Mouse (Mus musculus) WW6 (cell line): ENCODE measurements at regions not wholly inside any gene's neighbourhood (a gene's known extent, or its start where the extent isn't known, plus 50 kb on each side); places are given as distances from the start of the nearest gene placed in this dataset.

Source experiments
- DNase-seq: peaks from one replicate; pipeline ENCODE4 v3.0.0-alpha.2; 2013; ENCODE audit warnings: low read depth, low spot score

DNA sequence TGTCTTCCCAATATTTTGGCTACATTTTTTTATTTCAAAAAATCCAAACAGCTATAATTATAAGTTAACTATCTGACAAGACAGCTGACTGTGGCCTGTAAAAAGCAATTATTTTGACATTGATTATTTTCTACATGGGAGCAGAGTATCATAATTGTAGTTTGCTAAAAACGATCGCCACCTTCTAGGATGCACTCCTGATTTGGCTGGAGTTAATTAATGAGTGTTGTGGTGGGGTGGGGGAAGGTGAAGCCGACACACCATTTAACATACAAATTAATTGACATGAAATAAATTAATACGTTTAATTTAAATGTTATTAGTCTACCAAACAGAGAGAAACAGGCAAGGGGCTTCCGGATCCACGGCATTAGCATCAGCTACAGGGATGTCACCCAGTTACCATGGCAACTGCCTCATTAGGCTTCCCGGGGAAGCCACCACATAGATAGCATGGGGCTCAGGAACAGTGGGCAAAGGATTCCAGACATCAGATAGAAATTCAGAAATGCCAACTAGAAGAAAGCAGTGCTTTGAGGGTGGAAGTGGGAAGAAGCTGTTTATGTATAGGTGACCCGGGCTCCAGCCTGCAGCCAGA lies 255.9 kb downstream of the Prdm2 start:
- no peak for DNase-seq

DNA sequence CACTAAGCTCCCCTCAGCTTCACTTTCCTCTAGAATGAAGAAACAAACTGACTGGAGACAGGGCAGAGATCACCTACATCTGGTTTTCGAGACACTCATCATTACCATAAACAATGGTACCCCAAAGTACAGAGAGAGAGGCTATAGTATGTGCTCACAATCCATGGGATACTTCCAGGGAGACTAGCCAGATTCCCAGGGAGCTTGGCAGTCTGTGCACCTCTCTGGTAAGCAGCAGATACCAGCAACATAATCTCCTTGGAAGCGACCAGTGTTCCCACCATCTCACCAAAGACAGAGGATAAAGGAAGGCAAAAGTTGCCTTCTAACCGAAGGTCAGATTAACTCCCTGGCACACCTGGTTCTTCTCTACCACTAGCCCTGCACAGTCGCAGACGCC lies 256.4 kb downstream of the Prdm2 start:
- no peak for DNase-seq

- DNase-seq = no peak
Measured at GRCm38 (mm10) chr4:142953724-142954123, 259.1 kb downstream of the Prdm2 start.

DNA sequence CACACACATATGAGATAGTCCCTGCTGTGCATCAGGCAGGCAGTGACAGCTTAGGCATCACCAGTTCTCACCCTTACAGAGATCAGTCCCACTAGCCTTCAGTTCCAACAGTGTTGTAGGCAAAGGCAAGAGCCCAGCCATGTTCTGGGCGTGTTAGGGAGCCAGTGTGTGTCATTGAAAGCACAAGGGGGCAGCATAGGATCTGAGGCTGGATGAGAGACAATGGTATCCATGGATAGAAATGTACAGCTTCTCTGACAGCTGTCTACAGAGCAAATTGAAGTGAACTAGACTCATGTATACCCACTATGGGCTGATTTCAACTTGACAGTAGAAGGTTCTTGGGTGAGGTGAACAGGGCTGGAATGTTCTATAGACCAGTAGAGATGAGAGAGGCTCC lies 259.9 kb downstream of the Prdm2 start:
- DNase-seq = no peak

- no peak for DNase-seq
Measured at GRCm38 (mm10) chr4:142947673-142948072, 265.1 kb downstream of the Prdm2 start.

DNA sequence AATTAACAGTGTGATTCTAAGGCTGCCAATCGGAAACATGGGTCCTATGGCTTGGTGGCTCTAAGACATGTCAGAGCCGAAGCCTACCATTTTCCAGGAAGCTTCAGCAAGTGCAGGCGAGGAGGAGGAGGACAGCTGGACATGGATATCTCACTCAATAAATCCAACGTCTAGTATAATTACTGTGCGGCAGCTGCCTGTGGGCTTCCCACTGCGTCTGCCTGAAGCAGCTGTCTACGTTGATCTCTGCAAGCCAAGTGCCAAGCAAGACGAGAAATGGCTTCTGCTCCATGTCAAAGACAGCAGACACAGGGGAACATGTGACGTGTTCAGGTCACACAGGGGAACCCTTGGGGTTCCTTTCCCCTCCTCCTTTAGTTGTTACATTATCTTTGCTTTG lies 279.2 kb downstream of the Prdm2 start:
- no peak for DNase-seq

DNA sequence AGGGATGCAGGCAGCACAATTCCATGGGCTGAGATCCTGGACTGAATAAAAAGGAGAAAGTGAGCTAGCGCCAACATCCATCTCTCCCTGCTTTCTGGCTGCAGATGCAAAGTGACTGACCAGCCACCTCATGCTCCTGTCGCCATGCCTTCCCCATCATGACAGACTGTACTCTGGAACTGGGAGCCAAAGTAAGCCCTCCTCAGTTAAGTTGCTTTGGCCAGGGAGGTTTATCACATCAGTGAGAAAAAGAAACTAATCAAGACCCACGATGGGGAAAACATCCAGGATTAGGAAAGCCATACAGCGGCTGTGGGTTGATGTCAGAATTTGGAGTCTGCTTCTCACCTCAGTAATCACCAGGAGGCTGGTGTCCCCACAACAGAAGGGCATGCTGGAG lies 283.6 kb downstream of the Prdm2 start:
- DNase-seq = no peak

DNA sequence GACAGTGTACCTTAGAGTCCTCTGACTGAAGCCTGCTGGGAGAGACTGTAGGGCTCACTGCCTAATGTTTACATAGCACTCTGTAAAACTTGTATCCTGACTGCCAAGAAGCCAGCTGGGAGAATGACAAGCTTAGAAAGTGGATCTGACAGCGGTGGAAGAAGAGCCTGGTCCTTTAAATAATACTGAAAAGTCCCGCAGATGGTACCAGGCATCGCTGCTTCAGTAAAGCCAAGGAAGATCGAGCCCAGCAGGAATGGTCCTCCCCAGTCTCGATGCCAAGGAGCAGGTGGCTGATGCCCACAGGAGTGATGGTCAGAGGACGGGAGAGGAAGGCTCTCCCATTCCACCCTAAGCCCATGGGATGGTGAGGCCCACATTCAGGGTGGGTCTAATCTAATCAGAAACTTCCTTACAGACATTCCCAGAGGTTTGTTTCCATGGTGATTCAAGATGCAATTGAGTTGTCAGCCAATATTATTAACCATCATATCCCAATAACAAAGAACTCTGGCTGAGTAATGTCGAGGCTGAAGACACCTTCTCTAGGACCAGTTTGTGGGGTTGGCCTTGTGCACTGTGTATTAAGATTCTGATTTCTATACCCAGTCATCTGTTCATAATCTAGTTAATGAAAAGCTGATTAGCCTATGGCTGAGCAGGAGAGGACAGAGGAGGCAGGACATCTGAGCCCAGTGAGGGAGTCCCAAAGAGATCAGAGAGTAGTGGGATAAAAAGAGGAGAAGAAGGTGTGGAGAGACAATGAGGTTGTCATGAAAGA lies 285.3 kb downstream of the Prdm2 start:
- DNase-seq = no peak

DNA sequence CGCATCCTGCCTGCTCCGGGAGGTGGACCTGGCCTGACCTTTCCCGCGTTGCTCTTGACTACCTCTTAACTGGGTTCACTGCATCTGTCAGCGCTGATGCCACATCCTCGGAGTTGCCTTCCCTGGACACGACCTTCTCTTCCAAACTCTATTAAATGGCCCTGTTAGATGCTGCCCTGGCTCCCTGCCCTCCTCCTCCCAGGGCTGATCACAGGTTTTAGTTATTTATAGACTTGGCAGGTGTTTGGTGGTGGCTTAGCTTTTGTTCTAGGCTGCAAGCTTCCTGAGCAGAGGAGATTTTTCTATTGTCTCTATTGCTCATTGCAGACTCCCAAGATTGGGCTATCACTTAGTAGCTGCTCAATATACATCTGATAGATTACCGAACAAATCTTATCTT lies 287.7 kb downstream of the Prdm2 start:
- no peak for DNase-seq

- no peak for DNase-seq
Measured at GRCm38 (mm10) chr4:142909355-142909947, 303.3 kb downstream of the Prdm2 start.

- no peak for DNase-seq
Measured at GRCm38 (mm10) chr4:142908782-142909181, 304.0 kb downstream of the Prdm2 start.

- no peak for DNase-seq
Measured at GRCm38 (mm10) chr4:142903356-142904032, 309.3 kb downstream of the Prdm2 start.

DNA sequence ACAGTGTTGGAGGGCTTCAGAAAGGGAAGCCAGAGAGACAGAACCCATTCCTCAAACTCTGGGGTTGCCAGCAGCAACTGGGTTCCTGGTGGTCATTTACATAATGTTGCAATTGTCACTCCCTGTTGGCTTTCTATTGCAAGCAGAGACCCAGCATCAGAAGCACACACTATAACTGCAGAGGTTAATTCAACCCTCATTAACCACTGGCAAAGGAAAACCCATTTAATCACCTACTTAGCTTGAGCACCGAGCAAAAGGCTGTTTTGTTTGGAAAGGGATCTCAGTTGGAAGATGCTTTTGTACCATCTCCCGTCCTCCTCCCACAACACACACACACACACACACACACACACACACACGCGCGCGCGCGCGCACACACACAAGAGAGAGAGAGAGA lies 312.0 kb downstream of the Prdm2 start:
- DNase-seq = no peak

- no peak for DNase-seq
Measured at GRCm38 (mm10) chr4:142898994-142899393, 313.8 kb downstream of the Prdm2 start.

DNA sequence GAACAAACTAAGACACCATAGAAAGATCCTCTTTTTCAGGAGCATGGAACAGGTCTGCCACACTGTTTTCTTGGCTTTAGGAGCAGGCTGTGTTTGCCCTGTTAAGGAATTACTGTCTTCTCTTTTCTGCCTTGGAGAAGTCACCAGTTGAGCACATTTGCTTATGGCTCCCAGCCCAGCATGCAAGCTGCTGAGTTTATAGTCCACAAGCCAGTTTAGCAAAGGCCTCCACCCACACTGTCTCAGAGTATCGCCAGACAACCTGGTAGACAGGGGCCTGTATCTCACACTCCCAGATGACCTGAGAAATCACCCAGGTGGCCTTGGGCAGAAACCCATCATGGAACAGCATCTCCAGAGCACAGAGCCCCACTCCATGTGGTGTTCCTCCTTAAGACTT lies 322.1 kb downstream of the Prdm2 start:
- no peak for DNase-seq

DNA sequence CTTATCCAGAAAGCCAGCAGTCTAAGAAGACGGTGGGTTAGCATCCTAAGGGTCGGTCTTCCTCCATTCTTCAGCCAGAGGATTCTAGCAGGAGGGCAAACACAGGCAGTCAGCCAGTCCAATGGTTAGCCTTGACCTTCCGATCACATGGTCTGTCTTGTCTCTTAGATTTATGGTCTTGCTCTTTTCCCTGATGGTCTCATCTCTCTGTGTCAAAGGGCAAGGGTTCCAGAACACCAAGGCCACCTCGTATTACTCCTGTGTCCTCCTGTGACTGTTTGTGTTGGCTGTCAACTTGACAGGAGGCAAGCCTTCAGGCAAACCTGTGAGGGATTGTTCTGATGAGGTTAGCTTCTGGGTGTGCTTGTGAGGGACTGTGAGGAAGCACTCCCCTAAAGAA lies 323.9 kb downstream of the Prdm2 start:
- no peak for DNase-seq

DNA sequence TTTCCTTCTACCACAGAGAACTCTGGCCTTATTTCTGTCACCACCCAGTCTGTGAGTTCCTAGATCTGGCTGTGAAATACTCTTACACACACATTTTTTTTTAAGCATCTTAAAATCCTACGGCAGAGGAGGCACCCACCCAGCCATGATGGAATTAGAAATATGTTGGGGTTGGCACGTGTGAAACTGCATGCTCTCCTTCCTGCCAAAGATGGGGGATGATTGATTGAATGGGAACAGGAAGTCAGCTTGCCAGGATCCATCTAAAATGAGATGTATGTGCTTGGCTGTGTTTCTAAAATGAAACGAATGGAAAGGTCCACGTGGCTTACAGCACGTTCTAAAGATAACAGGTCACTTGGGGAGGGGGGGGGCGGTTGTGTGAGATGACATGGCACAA lies 324.9 kb downstream of the Prdm2 start:
- DNase-seq = no peak

- peak; percentile 20 for DNase-seq
Measured at GRCm38 (mm10) chr4:142880323-142880759, 332.5 kb downstream of the Prdm2 start.

DNA sequence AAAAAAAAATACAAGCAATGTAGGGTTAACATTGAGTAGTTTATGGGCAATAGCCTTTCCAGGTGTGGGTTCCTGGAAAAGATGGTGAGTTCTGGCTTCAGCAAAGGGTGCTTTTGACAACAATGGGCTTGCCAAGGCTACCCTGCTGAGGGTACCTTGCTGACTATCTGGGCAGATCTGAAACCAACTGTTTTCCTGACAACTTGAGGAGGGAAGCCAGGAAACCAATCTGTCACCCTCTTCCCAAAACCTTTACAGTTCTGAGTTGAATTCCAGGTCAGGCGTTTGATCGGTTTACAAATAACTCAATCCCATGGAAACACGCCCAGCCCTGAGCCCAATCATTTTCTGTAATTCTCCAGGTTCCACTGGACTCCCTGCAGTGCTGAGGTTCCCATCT lies 336.6 kb downstream of the Prdm2 start:
- DNase-seq = no peak

DNA sequence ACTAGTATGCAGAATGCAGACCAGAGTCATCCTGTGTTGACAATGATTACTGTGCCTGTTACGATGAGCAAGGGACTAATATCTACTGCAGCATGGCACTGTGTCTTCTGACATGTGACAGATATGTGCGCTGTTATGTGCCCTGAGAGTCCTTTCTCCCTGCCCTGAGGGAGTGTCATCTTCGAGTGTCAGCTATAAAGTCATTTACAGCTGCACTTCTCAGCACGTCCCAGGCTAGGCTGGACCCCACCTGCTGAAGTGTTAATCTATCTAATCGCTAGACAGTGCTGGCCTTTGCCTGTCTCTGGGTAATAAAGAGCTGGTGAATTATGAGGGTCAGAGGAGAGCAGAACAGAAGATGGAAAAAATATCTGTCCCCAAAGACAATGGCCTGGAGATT lies 337.7 kb downstream of the Prdm2 start:
- no peak for DNase-seq

GRCm38 (mm10) chr4:142866341-142866740 lies 346.5 kb downstream of the Prdm2 start:
- DNase-seq = no peak

DNA sequence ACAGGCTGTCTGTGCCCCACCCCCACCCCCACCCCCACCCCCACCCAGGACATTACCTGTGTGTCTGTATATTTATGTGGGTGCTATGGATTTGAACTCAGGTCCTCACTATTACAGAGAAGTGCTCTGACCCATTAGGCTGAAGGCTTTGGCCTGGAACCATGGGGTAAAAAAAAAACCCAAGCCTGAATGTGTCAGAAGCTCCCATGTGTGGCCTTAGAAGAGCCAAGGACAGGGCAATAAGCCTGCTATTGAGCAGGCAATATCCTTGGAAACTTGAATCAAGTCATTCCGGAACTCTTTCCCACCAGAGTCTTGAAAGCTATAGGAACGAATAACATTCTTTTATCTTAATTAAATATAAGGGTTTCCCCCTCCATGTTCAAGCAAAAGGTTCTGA lies 347.2 kb downstream of the Prdm2 start:
- DNase-seq = no peak

DNA sequence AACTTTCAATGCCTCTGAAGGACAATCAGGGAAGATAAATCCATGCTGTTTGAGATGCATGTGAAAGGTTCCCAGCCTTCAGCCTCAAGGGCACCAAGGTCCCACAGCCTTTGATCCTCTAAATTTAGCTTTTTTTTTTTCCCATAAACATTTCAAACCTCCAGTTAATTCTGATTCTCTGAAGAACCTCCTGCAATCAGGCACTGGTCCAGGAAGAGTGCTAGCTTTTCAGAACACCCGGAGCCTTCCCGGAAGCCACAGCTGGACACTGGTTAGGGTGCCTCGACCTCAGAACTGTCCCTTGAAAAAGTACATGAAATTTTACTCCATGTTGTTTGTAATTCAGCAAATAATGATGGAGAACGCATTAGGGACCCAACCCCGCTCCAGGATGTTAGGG lies 348.9 kb downstream of the Prdm2 start:
- DNase-seq = no peak
